Mouse (Mus musculus) lung, postnatal 25 days (tissue): ENCODE data around the gene Palld.

Source experiments
- DNase-seq: peaks from one replicate; pipeline ENCODE4 v3.0.0; 2022; ENCODE audit warnings: low spot score

The Palld gene

DNA sequence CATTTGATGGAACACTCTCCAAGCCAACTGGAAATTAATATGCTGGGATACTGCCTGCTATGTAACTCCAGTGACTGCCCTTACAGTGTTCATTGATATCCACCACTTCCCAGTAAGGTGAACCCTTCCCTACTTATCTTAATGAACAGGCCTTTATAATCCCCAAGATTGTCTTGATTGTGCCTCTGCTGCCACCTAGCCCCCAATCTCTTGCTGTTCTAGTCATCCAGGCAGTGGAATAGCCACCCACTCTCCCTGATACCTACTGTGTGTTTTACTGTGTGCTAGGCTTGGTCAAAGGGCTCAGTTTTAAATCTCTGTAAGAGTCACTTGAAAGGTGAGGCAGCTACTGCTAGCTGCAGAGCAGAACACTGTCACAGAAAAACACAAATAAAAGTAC lies 216.2 kb downstream of the Palld start:
- DNase-seq = peak; percentile 36

DNA sequence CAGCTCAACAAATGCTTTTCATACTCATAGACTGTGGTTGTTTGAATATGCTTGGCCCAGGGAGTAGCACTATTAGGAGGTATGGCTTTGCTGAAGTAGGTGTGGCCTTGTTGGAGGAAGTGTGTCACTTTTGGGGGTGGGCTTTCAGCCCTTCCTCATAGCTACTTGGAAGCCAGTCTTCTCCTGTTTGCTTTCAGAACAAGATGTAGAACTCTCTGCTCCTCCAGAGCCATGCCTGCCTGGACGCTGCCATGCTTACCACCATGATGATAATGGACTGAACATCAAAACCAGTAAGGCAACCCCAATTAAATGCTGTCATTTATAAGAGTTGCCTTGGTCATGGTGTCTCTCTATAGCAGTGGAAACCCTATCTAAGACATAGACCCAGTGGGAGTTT lies 217.2 kb downstream of the Palld start:
- DNase-seq = no peak

DNA sequence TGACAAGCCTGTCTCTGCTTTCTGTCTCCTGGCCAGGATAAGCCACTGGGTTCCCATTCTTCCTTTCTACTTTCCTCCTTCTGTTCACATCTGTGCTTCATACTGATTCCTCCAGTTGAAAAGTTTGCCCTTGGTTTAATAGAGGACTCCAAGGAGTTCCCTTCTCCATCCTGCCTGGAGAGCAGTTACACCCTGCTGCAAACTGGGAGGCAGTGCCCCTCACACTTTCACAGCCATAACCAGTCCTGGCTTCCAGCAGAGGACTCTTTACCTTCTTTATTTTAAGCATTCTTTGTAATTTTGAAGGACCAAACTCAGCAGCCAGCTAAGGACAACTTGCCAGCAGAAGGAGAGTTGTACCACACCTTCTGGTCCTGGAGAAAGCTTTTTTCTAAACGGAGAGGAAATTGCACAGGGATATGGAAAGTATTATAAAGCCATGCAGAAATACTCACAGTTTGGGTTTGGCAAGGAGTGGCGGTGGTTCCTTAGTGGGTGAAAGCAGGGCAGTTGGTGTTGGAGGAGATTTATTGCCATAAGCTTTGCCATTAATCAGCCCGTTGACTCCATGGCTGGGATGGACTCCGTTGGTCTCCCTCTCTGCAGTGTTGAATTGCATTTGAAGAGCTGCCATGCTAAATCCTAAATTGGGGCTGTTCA lies 218.1 kb downstream of the Palld start:
- no peak for DNase-seq

DNA sequence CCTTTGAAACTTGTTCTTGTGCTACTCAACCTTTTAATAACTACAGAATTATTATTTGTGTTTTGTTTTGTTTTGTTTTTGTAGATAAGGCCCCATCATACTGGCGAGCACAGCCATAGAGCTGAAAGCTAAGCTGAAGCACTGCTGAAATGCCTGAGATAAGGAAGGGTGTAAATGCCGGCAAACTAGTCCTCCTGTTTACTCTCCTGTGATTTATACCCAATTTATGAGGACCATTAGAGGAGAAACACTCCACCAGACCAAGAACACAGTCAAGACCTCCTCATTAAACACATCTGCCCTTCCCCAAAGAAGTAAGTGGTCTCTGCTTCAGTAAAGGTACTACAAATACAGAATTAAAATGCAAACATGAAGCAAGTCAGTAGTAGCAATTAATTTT lies 219.6 kb downstream of the Palld start:
- DNase-seq = no peak

DNA sequence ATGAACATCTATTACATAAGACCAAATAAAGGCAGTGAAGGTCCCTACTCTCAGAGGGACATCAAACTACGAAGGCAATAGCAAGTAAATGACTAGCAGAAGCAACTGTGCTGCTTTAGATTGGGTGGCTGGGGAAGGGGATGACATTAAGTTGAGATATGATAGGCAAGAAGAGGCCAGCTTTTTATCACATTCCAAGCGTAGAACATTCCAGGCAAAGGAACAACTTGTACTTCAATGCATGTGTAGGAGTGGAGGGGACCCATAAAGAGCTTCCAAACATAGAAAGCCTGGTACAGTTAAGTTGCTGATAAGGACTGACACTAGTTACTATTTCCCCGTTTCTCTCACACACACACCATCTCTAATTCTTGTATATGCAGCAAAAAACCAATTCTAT lies 221.3 kb downstream of the Palld start:
- DNase-seq = no peak

DNA sequence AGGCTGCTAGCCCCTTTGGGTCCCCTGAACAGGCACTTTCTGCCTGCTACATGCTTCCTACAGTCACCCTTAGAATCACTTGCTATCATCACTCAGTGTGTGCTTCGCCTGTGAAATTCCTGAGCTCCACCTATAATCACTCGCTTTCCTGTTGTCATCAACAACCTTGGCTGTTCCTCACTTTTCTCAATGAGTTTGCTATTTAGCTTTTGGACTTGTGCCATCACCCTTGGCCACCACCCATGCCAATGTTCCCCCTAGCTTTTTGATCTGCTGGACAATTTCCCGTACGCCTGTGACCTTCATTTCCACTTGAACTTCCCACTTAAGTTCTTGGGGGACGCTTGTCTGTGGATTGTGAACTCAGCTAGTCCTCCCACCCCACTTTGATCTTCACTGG lies 225.3 kb downstream of the Palld start:
- DNase-seq = no peak

DNA sequence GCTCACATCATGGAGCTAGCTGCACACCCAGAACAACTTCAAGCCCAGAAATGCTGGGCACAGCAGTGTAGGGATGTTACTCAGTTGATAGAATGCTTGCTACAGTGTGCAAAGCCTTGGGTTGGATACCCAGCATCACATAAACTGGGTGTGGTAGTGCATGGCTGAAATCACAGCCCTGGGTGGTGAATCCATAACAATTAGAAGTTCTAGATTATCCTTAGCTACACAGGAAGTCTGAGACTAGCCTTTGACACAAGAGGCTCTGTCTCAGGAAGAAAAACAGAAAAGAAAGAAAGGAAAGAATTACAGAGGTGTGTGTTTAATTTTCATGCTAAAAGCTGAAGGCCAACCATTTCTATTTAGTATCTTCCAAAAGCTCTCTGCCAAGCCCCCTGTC lies 231.3 kb downstream of the Palld start:
- no peak for DNase-seq

DNA sequence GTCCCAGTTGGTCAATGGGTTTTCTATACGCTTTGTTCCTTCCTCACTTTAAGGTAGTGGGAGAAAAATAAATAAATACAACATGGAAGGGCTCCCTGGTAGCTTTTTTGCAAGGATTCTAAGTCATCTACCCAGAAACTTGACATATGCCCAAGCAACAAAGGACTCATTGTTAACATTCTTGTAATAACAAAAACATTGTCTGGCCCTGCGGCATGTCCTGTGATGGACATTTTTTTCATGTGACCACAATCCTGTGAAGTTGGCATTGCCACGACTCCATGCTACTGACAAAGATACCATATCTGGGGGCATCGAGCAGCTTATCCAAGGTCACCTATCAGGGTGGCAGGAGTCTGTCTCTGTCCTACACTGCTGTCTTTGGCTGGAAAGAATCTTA lies 232.1 kb downstream of the Palld start:
- DNase-seq = no peak

DNA sequence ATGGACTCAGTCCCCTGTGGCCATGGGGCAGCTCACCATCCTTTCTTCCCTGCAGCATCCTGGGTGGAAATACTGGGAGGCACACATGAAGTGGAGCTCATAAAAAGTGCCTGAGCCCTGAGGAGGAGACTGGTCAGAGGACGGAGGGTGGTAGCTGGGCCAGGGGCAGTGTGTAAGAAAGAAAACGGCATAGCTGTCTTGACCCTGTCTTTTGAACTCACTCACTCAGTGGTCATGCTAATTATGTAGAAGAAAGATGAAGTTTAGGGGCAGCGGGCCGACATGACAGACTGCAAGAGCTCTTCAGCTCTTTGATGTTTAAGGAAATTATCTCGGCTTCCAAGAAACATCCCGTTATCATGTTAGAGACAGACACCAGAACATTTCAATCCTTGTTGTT lies 235.6 kb downstream of the Palld start:
- DNase-seq = no peak

DNA sequence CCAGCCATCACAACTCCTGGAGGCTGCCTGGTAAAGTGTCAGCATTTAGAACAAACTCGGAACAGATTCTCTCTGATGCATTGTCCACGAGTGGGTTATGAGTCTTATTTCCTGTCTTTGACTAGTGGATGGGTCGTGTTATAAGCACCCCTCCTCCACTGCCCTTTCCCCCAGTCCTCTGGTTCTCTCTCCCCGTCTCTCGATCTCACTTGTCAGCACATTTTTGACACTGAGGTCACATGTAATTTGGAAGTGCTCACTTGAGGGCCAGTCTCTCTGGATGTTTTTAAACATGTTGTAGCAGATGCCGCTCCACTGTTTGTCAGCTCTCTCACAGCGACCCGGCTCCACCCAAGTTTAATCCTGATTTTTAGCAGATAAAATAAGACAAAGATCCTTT lies 237.5 kb downstream of the Palld start:
- peak; percentile 58 for DNase-seq

DNA sequence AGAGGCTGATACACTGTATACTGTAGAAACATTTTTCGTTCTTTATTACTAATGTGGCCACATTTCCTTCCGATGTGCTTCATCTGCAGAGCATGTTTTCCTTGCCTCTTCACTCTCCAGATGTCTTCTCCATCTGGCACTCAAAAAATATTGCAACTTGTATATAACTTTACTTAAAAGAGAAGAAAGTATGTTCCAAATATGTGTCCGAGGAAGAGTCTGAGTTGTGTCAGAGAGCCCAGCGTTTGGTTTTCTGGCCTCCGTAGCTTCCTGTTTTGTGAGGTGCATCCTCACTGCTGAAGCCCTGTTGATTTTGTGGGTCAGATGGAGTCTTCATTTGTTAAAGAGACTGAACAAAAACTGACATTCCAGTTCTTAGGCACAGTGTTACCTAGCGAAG lies 238.3 kb downstream of the Palld start:
- no peak for DNase-seq

DNA sequence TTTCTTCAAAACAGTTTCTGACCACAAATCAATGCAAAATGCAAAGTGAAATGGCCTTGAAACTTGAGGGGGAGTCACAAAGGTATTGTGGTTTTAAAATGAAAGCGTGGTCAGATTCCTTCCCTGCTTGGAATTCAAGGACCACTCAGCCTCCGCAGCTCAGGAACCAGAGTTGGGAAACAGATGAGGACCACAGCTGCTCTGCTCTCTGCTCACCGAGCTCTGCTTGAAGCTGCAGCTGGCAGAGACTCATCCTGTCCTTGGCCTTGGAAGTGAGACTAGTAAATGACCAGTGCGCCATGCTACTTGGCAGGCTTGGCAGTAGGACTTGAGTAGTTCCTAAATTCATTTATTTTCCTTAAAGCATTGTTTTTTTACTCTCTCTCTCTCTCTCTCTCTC lies 239.7 kb downstream of the Palld start:
- no peak for DNase-seq

DNA sequence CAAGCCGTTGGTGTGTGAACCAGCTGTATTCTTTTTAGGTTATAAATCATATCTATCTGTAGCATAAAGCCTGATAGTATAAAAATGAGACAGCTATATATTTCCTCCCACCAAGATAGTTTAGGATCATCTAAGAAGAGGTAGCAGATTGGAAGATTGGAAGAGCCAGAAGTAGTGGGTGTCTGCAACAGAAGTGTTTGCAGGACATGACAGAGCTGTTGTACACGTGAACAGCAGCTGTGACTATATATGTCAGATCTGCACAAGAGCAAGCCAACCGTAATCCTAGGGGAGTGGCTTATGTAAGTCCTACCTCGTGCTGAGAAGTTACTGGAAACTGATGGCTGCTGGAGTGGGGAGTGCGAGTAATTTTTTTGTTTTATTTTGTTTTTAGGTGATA lies 240.9 kb downstream of the Palld start:
- DNase-seq = no peak

DNA sequence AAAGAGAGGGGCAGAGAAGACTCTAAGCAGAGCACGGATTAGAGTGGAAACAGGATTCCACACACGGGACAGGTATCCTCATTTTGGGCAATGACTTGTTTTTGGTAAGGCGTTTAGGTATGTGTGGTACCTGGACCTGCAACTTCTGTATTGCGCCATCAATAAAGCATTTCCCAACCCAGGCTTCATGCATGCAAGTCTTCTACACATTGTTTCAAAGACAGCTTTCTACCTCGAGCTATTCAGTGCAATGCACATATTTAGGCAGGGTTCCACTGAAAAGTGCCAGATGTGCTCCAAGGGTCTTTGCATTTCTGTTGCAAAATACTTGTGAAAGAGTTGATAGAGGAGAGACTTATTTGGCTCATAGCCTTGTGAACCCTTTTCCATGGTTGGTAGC lies 241.5 kb downstream of the Palld start:
- no peak for DNase-seq

DNA sequence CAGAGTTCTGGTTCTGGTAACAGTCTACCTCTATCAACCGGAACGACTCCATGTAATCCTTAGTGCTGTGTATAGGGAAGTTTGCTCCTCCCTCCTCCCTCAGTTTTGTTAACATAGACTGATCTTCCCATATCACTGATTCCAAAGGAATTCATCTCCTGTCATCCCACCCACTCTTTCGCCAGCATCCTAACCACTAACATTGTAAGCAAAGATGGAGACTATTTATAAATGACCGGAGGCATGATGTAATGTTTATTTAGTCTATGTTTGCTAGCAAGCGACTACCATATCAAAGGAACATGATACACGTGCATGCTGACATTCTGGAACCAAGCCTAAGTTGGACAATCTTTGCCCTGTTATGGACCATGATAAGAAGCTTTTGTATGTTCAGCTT lies 250.5 kb downstream of the Palld start:
- DNase-seq = peak; percentile 28

DNA sequence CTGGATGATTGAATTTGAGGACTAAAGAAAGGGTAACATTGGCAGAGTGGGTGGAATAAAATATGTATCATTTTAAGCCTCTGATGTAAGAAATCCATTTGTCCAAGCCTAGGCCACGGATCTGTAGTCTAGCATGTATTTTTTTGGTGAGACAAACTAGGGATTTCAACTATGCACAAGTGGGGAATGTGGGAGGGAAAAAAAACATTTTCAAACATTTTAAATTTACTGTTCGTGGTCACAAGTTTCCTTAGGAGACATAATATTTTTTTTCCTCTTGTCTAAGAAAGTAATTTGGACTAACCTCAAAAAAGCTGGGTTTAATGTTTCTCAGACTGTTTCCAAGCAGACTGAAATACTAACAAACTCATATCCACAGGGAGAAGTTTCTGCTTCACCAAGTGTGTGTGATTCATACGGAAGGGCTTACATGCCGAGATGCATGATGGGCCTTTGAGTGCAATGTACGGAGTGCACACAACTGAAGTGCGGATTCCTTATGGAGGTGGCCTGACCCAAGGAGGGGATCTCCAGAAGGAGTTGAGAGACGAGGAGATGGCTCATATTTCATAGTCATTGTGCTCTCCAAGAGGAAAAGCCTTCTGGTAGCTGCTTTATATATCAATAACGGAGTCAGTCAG lies 256.2 kb downstream of the Palld start:
- no peak for DNase-seq

DNA sequence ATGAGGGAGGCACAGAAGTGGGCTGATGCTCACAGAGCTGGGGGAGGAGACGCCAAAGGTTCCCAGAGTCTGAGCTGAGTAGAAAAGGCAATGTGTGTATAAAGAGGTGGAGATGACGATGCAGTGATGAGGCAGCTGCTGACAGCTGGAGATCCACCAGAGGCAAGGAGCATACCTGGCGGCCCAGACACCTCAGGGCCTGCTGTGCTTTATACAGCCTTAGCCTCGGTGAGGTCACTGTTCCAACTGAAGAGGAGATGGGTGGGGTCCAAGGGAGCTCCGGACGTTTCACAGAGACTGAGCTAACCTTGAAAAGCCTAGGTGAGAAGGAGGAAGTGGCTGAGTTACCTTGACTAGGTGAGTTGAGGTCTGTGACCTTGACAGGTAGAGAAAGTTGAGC lies 256.8 kb downstream of the Palld start:
- DNase-seq = no peak

DNA sequence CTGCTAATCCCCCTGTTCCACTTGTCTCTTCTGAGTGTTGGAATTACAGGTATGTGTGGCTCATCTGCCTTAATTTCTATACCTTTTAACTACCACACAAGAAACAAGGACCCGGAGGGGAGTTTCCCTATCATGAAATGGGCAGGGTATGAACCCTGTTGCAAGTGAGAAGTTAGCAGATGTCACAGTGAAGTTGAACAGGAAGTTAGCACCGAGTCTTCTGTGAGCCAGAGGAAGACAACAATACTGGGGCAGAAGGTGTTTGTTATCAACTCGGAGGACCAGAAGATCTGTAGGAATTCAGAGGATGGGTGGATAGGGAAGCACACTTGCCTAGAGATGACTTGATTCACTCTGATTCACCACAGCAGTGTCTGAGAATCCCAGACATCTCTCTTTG lies 259.3 kb downstream of the Palld start:
- DNase-seq = no peak

DNA sequence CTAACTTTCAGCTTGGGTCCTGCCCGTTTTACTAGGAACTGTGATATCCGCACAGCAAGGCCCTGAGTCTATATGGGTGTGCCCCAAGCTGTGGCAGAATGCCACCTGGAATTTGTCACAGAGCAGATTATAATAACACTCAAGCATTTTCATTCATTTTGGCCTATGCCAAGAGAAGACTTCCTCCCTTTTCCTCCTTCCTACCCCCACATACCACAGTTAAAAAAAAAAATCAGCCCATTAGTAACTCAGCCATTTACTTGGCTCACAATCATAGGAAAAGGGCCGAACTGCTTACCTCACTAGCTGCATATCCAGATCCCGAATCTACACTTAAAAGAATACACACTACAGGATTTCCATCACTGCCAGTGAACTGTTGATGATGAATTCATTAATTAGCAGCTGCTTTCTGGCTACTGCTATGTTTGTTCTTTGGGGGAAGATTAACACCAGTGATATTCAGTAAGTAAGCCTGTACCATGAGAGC lies 260.1 kb downstream of the Palld start:
- DNase-seq = peak; percentile 58

DNA sequence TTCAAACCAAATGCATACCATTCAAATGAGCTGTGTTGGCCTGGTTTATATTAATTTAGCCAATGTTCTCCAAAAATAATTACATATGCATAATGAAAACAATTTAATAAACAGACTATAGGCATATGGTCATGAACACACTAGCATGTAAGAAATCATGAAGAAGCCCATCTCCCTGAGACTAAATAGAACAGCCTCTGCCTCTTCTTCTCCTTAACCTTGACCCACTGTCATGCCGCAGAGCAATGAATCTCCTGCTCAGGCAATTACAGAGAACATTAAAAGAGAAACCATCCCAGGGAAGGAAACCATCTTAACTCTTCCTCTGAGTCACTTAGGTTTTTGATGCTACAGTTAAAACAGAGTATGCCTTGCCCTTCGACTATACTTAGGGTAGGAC lies 262.9 kb downstream of the Palld start:
- no peak for DNase-seq

DNA sequence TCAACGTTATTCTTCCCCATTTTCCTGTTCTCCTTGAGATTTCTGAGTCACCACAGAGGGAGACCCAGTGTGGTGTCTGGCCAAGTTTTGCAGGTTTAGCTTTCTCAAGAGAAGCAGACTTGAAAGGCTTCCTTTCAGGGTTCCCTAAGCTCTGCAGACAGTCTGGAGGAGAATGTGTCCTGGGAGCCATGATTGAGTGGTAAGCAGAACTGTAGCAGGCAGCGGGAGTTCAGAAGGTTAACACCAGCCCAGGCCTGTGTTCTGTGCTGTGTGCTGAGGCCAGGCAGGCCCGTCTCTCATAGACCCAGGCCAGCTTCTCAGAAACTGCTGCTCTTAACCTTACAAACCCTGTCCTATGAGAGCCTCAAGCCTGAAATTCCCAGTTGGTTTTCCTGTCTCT lies 263.5 kb downstream of the Palld start:
- no peak for DNase-seq

DNA sequence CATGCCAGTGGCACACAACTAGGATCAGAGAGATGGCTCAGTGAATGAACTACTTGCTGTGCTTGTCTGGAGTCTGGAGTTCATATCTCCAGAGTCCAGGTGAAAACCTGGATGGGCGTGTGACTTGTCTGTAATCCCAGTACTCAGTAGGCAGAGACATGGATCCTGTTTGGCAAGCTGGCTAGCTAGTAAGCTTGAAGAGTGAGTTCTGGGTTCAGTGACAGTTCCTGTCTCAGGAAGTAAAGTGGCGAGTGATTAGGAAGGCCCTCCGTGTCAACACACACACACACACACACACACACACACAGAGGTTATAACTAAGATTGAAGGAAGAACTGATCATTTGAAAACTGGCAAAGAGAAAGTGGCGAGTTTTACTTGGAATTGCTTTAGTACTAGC lies 264.8 kb downstream of the Palld start:
- DNase-seq = no peak

DNA sequence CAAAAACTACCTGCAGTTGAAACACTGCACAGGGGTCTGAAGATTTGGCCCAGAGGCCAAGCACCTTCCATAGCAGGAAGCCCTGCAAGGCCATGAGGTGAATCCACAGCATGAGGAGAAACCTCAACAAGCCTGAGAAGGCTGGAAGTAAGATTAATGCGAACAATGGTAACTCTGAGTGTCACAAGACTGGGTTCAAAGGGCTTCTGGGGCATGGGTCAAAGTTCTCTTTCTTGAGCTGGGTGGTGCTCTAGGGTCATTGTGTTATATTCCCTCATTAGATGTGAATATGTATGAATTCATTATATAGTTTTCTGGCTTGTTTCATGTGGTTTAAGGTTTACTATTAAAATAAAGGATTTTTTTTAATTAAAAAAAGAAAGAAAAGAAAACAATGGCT lies 267.7 kb downstream of the Palld start:
- no peak for DNase-seq

DNA sequence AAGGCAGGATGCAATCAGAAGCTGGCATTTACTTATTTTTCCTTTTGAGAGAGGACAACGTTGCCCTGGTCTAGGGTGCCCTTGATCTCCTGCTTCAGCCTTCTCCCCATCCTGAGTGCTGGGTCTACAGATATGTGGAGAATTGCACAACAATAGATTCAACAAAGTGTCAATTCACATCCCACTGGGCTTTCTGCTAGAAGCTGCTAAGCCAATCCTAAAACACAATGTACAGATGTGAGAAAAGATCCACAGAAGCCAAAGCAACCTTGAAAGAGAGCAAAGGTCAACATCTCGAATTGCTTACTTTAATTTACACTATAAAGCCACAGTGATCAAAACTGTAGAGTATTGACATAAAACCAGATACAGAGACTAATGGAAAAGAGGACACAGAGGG lies 270.2 kb downstream of the Palld start:
- DNase-seq = no peak
